Mouse (Mus musculus) urinary bladder, adult 2 months (tissue): ENCODE measurements around the gene Rogdi. TPM values are rescaled to one million over a fixed set of nuclear protein-coding genes. Genes with fewer than 3 reads are reported as not detected.
A peak's percentile ranks its signal among the peaks of the same experiment; 100 is the strongest.

Source experiments
- DNase-seq: peaks from one replicate; pipeline ENCODE4 v3.0.0; 2022; ENCODE audit warnings: low spot score
- polyA plus RNA-seq: library from polyadenylated mRNA; depleted of rRNA; stranded (reverse); fragments of >200 nt; gene quantifications from 2 replicates; pipeline ENCODE4 v1.2.3, GENCODE M21; 2012; rRNA removed

Rogdi gene
- polyA plus RNA-seq, 1 experiment, result 59.9 TPM

DNA sequence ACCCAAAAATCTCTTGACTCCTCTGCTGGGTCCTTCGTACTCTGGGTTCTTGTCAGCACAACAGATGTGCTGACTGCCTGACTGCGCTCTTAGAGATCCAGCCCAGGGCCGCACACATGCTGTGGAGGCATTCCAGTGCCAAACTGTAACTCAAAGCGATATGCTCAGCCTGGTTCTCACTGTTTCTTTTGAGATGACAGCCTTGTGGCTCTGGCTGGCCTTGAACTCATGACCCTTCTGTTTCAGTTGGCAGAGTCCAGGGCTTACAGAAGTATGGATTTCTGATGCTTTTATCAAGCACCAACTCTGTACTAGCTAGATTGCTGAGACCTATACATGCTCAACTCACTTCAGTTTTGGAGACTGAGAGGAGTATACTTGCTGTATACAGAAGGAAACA lies 20.1 kb downstream of the Rogdi start:
- no peak for DNase-seq

DNA sequence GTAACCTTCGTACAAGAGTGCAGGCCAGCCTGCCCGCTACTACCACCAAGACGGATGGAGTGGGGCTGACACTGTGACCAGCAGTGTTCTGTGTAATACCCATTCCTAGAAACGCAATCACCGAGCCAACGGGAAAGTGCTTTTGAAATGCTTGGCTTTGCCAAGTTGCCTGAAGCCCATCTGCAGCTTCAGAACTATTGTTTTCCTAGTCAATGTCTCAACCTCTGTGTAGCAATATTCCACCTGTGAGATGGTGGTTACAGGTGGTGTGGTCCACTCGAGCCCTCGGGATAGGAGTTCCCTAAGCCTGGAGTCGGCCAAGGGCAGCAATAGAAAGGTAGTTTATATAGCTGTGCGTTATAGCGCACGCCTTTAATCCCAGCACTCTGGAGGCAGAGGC lies 28.6 kb downstream of the Rogdi start:
- no peak for DNase-seq

DNA sequence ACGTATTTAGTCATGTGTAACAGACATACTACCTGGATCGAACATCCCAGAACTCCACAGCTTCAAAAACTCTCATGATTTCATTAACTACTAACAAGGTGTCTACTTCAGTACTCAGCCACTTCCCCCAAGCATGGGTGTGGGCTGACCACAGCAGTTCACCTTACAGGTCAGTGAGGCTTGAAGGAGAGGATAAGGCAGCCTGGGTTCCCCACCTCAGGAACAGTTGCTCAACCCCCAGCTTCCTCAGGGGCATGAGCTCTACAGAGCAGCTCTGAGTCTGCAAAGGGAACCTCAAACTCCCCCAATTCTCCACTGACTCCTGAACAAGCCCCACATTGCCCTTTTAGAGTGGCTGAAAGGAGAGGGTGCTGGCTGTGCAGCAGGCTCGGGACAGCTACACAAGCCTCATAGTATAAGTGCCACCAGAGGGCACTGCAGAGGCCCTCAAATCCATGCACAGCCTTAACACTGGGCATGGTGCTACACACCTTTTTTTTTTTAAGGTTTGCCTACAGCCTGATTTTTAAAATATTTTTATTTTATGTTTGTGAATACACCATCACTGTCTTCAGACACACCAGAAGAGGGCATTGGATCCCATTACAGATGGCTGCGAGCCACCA lies 33.5 kb downstream of the Rogdi start:
- no peak for DNase-seq

DNA sequence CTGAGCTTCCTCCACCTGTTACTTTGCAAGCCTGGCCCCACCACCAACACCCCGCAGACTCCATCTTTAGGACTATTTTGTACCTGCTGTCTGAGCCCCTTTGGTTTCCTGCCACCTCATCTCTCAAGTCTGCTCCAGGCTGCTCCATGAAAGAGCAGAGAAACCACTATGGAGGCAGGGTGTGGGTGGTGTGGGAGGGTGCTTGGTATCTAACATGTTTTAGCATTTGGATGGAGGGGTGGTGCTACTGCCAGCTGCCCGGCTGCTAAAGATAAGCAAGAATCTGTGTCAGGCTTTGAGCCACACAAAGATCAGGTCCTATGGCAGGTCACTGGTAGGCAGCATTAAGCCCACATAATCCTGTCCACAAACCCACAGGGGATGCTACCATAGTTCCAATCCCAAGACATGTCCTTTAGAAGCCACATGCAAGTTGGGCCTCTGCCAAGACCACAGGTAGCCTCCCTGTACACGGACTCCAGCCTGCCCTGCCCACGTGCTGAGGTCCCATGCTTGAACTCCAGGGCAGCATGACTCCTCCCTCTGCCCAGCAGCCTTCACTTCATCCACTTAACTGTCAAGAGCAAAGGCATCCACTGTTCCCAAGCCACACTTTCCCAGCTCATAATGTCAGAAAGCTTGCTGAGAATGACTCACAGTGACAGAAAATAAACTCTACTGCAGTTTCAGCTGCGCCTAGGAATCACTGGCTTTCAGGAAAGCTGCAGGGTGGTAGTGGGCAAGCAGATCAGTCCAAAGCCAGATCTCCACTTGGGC lies 34.9 kb downstream of the Rogdi start:
- DNase-seq, result no peak

DNA sequence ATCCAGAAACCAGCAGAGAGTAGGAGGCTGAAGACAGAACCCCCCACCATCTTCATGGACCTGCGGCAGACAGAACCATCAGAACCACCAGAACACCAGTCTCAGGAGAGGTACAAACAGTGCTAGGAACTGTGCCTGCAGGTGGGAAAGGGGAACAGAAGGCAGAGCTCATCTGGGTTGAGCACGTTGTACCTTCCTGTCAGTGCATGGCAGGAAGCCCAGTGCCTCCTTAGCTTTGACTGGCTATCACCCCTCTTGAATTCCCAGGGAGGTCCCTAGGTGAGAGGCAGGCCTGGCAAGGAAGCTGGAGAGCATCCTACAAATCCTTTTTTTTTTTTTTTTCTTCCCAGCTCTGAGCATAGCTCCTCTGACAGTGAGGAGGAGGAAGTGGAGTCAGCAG lies 37.2 kb downstream of the Rogdi start:
- DNase-seq, result no peak

DNA sequence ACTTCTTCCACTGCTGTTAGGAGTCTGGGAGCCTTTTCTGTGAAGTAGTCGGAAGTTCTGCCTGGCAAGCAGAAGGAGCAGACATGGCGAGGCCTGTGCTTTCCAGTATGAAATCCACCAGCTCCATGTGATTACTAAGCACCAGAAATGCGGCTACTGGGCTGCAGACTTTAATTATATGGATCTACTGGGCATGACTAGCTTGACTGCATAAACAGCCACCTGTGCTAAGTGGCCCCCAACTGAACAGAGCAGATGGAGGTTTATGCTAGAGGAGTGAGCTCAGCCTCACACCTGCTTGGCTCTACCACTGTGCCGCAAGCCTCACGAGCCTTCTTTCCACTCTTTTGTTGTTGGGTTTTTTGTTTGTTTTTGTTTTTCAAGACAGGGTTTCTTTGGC lies 38.8 kb downstream of the Rogdi start:
- DNase-seq, result no peak

DNA sequence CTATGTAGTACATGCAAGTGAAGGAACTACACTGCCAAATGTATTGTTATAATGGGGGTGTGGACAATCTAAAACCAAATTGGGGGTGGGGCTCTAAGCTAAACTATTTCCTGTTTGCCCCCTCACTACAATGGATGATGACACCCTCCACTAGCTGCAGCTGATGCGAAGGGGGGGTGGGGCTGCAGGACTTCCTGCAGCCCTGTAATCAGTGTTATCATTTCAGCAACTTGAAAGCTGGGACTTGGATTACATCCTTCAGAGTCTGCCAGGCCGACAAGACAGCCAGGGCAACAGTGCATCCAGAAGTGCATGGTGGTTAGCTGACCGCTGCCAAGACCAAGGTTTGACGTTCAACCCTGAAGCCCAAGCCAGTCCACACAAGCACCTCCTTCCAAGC lies 41.7 kb downstream of the Rogdi start:
- DNase-seq, result no peak

GRCm38 (mm10) chr16:4969055-4969843 lies 44.1 kb downstream of the Rogdi start:
- DNase-seq, result no peak

GRCm38 (mm10) chr16:4968426-4968825 lies 44.9 kb downstream of the Rogdi start:
- DNase-seq, result no peak

- no peak for DNase-seq
These were observed 47.8 kb downstream of the Rogdi start for GRCm38 (mm10) chr16:4965392-4966129.

DNA sequence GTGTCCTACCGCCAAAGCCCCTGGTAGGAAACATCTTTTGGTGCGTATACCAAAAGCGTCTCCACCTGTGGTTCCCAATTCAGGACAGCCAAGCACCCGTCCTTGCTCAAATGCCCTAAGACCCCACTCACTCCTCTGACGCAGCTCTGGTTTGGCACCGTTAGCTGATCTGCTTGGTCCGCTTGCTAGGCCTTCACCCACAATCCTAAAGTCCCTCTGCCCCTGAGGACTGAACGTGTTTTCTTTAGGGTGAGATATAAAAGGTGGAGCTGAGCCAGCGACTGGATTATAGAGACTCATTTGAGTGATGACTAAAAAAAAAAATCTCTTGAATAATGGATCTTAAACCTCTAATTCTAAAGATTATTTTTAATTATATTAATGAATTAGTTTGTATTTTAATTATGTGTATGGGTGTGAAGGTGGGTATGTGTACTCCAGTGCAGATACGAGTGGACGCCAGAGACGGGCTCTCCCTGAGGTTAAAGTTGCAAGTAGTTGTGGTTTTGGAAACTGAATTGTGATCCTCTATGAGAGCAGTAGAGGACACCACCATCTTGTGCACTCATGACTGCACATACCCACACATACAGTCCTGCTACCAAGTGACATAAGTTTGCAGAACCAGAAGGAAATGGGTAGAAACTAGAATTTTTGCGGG lies 48.5 kb downstream of the Rogdi start:
- no peak for DNase-seq

DNA sequence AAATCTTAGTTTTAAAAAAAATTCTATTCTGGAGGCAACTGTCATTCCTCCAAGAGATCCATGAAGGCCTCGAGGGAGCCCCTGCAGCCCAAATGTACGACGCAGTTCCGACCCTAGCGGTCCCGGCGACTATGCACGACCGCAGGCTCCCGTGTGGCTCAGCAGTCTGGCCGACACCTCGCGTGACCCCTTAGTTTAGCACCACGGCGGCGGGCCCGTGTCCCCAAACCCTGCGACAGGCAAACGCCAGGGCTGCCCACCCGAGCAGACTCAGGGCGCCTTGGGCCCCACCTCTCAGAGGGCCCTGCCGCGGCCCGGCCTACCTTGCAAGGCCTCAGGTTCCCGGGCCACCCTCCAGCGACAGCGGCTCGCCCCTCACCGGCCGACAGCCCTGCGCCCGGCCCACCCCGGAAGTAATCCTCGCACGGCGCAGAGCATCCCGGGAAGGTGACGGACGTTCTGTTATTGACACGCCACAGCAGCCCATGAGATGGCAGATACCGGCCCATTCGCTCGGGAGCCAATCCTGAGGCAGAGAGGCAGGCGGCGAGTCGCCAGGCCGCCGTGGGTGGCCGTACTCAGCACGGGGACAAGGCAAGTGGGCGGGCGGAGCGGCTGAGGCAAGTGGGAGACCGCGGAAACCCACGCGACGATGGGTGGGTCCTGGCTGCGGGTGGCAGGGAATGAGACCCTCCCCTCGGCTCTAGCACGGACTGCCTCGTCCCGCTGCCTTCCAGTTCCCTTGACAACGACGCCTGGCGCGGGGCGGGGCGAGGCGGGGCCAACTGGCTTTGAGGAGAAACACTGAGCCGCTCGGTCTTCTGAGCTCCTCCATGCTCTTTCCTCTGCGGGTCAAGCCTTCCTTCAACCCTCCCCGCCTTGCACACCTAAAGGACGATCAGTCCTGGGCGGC lies 49.3 kb downstream of the Rogdi start, which contains the start of gene Anks3:
TSS of gene Anks3 (minus strand) at position 409 of the 913 bp plus-strand sequence.
- peak; percentile 92 for DNase-seq

- DNase-seq, result no peak
These were observed 50.0 kb downstream of the Rogdi start for GRCm38 (mm10) chr16:4963346-4963745.

DNA sequence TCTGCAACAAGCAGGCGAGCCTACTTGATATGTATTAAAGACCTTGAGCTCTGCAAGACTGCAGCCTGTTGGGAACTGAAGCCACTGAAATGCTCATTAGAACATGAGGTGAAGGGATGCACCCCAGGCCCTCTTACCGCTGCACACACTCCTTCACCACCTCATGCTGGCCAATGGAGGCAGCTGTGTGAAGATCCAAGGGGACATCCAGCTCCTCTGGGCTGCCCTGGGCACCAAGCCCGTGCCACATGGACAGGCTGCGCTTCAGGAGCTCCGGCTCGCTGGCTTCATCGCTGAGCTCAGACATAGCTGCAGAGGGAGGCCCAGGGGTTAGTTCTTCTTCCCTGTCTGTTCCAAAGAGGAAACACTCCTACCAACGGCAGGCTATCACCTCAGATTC lies 53.1 kb downstream of the Rogdi start:
- no peak for DNase-seq

Other genes starting within 250 kb of the Rogdi start
- gene Cdip1, start 223.3 kb downstream of the Rogdi start, polyA plus RNA-seq, result 41.1 and 51.1 TPM in 2 replicates
- gene 4930562C15Rik, start 178.1 kb downstream of the Rogdi start, polyA plus RNA-seq, result 0.09 TPM in 1 of 2 replicates, not detected in the other
- 21.5 and 41.1 TPM in 2 replicates for gene Ubald1, start 133.2 kb downstream of the Rogdi start, polyA plus RNA-seq
- 84.0 and 91.8 TPM in 2 replicates for gene Mgrn1, start 127.3 kb downstream of the Rogdi start, polyA plus RNA-seq
- 59.9 and 64.6 TPM in 2 replicates for gene Nudt16l1, start 74.8 kb downstream of the Rogdi start, polyA plus RNA-seq
- gene Anks3, start 49.3 kb downstream of the Rogdi start, polyA plus RNA-seq, result 56.9 and 77.5 TPM in 2 replicates
- 0.19 and 0.21 TPM in 2 replicates for gene Sept12, start 15.7 kb downstream of the Rogdi start, polyA plus RNA-seq
- gene Smim22, start 6.3 kb downstream of the Rogdi start, polyA plus RNA-seq, result 72.4 and 92.6 TPM in 2 replicates
- gene Glyr1, start 36.3 kb upstream of the Rogdi start, polyA plus RNA-seq, result 79.8 and 84.7 TPM in 2 replicates
- gene Ubn1, start 36.5 kb upstream of the Rogdi start, polyA plus RNA-seq, result 32.5 and 33.1 TPM in 2 replicates
- 22.7 and 33.1 TPM in 2 replicates for gene Ppl, start 118.9 kb upstream of the Rogdi start, polyA plus RNA-seq
- 0.13 and 0.18 TPM in 2 replicates for gene Sec14l5, start 133.6 kb upstream of the Rogdi start, polyA plus RNA-seq
- gene Nagpa, start 190.5 kb upstream of the Rogdi start, polyA plus RNA-seq, result 32.7 and 37.1 TPM in 2 replicates
- 9.0 and 10.5 TPM in 2 replicates for gene AU021092, start 208.7 kb upstream of the Rogdi start, polyA plus RNA-seq
- 46.0 and 52.5 TPM in 2 replicates for gene Alg1, start 220.1 kb upstream of the Rogdi start, polyA plus RNA-seq
- gene Eef2kmt, start 242.4 kb upstream of the Rogdi start, polyA plus RNA-seq, result 34.0 and 41.0 TPM in 2 replicates